Mouse (Mus musculus) midbrain, embryonic 14.5 days (tissue): ENCODE measurements around the gene Olfr691. TPM values are rescaled to one million over a fixed set of nuclear protein-coding genes. Genes with fewer than 3 reads are reported as not detected.

ENCODE experiments used
- ATAC-seq: fragments of 200-750 bp; cut with Nextera tagmentation; 2 replicates; pipeline ENCODE4 v1.8.0; 2017; ENCODE audit warnings: moderate number of reproducible peaks, moderate library complexity; ENCODE audit not compliant: low FRiP score, low TSS enrichment
- DNase-seq: peaks from one replicate; pipeline ENCODE4 v3.0.0-alpha.2; 2015
- H3K27ac ChIP-seq: fragments of 300-500 bp; sonication (generic); replicated peaks from 2 replicates; pipeline ENCODE4 v1.5.1; 2014; ENCODE audit warnings: mild to moderate bottlenecking, low read depth, low read length, moderate library complexity
- H3K27me3 ChIP-seq: fragments of 300-500 bp; sonication (generic); 2 replicates; pipeline ENCODE4 v1.6.1; 2014; ENCODE audit warnings: low read length, control low read depth, mixed read lengths; ENCODE audit not compliant: control insufficient read depth, insufficient read depth
- H3K36me3 ChIP-seq: fragments of 300-500 bp; sonication (generic); 2 replicates; pipeline ENCODE4 v1.6.1; 2014; ENCODE audit warnings: low read length, control low read depth; ENCODE audit not compliant: control insufficient read depth, insufficient read depth
- H3K4me1 ChIP-seq: fragments of 300-500 bp; sonication (generic); 2 replicates; pipeline ENCODE4 v1.6.1; 2014; ENCODE audit warnings: mild to moderate bottlenecking, antibody characterized with exemption, low read length, control low read depth; ENCODE audit not compliant: control insufficient read depth, insufficient read depth
- H3K4me2 ChIP-seq: fragments of 300-500 bp; sonication (generic); 2 replicates; pipeline ENCODE4 v1.6.1; 2014; ENCODE audit warnings: mild to moderate bottlenecking, low read length, moderate library complexity
- H3K4me3 ChIP-seq: fragments of 300-500 bp; sonication (generic); replicated peaks from 2 replicates; pipeline ENCODE4 v1.5.1; 2014; ENCODE audit warnings: low read depth, low read length
- H3K9ac ChIP-seq: fragments of 300-500 bp; sonication (generic); replicated peaks from 2 replicates; pipeline ENCODE4 v1.6.1; 2014; ENCODE audit warnings: mild to moderate bottlenecking, low read length, moderate library complexity
- H3K9me3 ChIP-seq: fragments of 300-500 bp; sonication (generic); 2 replicates; pipeline ENCODE4 v1.6.1; 2016; ENCODE audit warnings: low read length, control low read depth, mixed read lengths; ENCODE audit not compliant: control insufficient read depth
- WGBS: fragments of 180-500 bp; shearing (Covaris S2); extraction: QIAGEN DNeasy Blood & Tissue Kit; methylation state at CpG from one replicate; pipeline ENCODE4 v1.1.7; 2014; 5-methylcytosine and 5-hydroxymethylcytosine counted together
- polyA plus RNA-seq: library from polyadenylated mRNA; unstranded; fragments of >200 nt; fragmentation: Nextera tagmentation; extraction: Ambion mirVana; gene quantifications from 2 replicates; pipeline ENCODE4 v1.2.1, GENCODE M21; 2014

Gene Olfr691
- polyA plus RNA-seq, 1 experiment from 2014 or later, result 0.14 TPM

GRCm38 (mm10) chr7:105290051-105290450 lies 52.0 kb downstream of the Olfr691 start:
- no peak overlapping the region for H3K27ac ChIP-seq

GRCm38 (mm10) chr7:105287795-105288194 lies 54.3 kb downstream of the Olfr691 start, which contains the start of gene Olfr688:
Olfr688 (plus strand) TSS chr7:105288095.
- no peak within 1 kb of the TSS for H3K4me3 ChIP-seq
- H3K4me2 ChIP-seq, result no peak within 1 kb of the TSS
- no peaks in the 10 kb centered on the region for H3K36me3 ChIP-seq
- H3K4me1 ChIP-seq, result no peaks in the 10 kb centered on the region
- WGBS, result 75% methylated on average over 6 of the region's 6 CpGs
- no peaks in the 10 kb centered on the region for H3K9me3 ChIP-seq
- no peaks in the 10 kb centered on the region for H3K27me3 ChIP-seq
- no peak for ATAC-seq
- no peak within 1 kb of the TSS for H3K9ac ChIP-seq
- no peak for DNase-seq
- H3K27ac ChIP-seq, result no peak within 1 kb of the TSS

More at GRCm38 (mm10) chr7:105290051-105290450, 52.0 kb downstream of the Olfr691 start:
- Histone ChIP-seq H3K36me3 (no peaks in the 10 kb centered on the region), H3K4me1 (no peaks in the 10 kb centered on the region), H3K4me3 (no peak overlapping the region), H3K9me3 (no peaks in the 10 kb centered on the region), H3K4me2 (no peak overlapping the region), H3K27me3 (no peaks in the 10 kb centered on the region), H3K9ac (no peak overlapping the region)
- DNase-seq, result no peak
- ATAC-seq, result no peak

Other genes with a start within 250 kb of the Olfr691 start
- not detected in 2 replicates for gene Olfr680-ps1, start 249.5 kb downstream of the Olfr691 start, polyA plus RNA-seq
- not detected in 2 replicates for gene Olfr681, start 225.4 kb downstream of the Olfr691 start, polyA plus RNA-seq
- gene Olfr683, start 195.3 kb downstream of the Olfr691 start, polyA plus RNA-seq, result not detected in 2 replicates
- not detected in 2 replicates for gene Olfr684, start 178.6 kb downstream of the Olfr691 start, polyA plus RNA-seq
- gene Olfr685, start 156.3 kb downstream of the Olfr691 start, polyA plus RNA-seq, result not detected in 2 replicates
- gene Olfr686, start 134.8 kb downstream of the Olfr691 start, polyA plus RNA-seq, result not detected in 2 replicates
- not detected in 2 replicates for gene Olfr688, start 54.2 kb downstream of the Olfr691 start, polyA plus RNA-seq
- gene Olfr689, start 31.1 kb downstream of the Olfr691 start, polyA plus RNA-seq, result 0.08 TPM in 1 of 2 replicates, not detected in the other
- not detected in 2 replicates for gene Olfr690, start 8.2 kb downstream of the Olfr691 start, polyA plus RNA-seq
- gene Olfr692, start 26.0 kb upstream of the Olfr691 start, polyA plus RNA-seq, result not detected in 2 replicates
- not detected in 2 replicates for gene Gm5901, start 32.8 kb upstream of the Olfr691 start, polyA plus RNA-seq
- gene Fam160a2, start 57.8 kb upstream of the Olfr691 start, polyA plus RNA-seq, result 32.3 and 44.0 TPM in 2 replicates
- gene Cnga4, start 62.3 kb upstream of the Olfr691 start, polyA plus RNA-seq, result 0.11 TPM in 1 of 2 replicates, not detected in the other
- 1.7 and 3.0 TPM in 2 replicates for gene Cckbr, start 83.5 kb upstream of the Olfr691 start, polyA plus RNA-seq
- 23.2 and 27.9 TPM in 2 replicates for gene Cavin3, start 140.0 kb upstream of the Olfr691 start, polyA plus RNA-seq
- 90.6 and 91.4 TPM in 2 replicates for gene Smpd1, start 212.1 kb upstream of the Olfr691 start, polyA plus RNA-seq
- gene Apbb1, start 239.4 kb upstream of the Olfr691 start, polyA plus RNA-seq, result 227 and 305 TPM in 2 replicates